Mouse (Mus musculus): ENCODE data around the gene Pard3. TPM values are rescaled to one million over a fixed set of nuclear protein-coding genes. Genes with fewer than 3 reads are reported as not detected.
A peak's percentile ranks its signal among the peaks of the same experiment; 100 is the strongest.

Pard3 gene
- polyA plus RNA-seq, 1 experiment from 2014 or later: 33.8 TPM

- H3K4me2 ChIP-seq: no peak overlapping the region
- H3K9me3 ChIP-seq (ENCODE audit: low read depth, low read length): no peaks in the 10 kb centered on the region
- peaks cover 6% of the 10 kb centered on the region; the same call in 1 of the 2 replicates for H3K4me1 ChIP-seq (ENCODE audit: insufficient read depth)
- H3K27ac ChIP-seq (ENCODE audit: low read depth): no peak overlapping the region
- DNase-seq (no peak), ATAC-seq (ENCODE audit: insufficient read depth) (no peak)
- no peak for TF ChIP-seq CTCF (IDR thresholded peaks at IDR 0.05; ENCODE audit: low read depth)
- H3K27me3 ChIP-seq (ENCODE audit: insufficient read depth, low read length): no peaks in the 10 kb centered on the region
- no peak overlapping the region for H3K4me3 ChIP-seq (ENCODE audit: low read depth, low read length)
- no peak overlapping the region for H3K9ac ChIP-seq
- WGBS: 72% methylated on average over 5 of the region's 5 CpGs
- H3K36me3 ChIP-seq (ENCODE audit: insufficient read depth): no peaks in the 10 kb centered on the region
These were observed 527.0 kb downstream of the Pard3 start for GRCm38 (mm10) chr8:127590674-127591186.

- Histone ChIP-seq H3K4me3 (ENCODE audit: low read depth, low read length) (no peak overlapping the region), H3K9me3 (ENCODE audit: low read depth, low read length) (no peaks in the 10 kb centered on the region), H3K27me3 (ENCODE audit: insufficient read depth, low read length) (no peaks in the 10 kb centered on the region), H3K27ac (ENCODE audit: low read depth) (peak overlapping the region; percentile 20; the same call in 1 of the 2 replicates), H3K9ac (no peak overlapping the region), H3K4me2 (no peak overlapping the region), H3K36me3 (ENCODE audit: insufficient read depth) (no peaks in the 10 kb centered on the region), H3K4me1 (ENCODE audit: insufficient read depth) (0 out of 2 replicates have a peak, but pooled peaks cover 2% of the 10 kb centered on the region)
- ATAC-seq (ENCODE audit: insufficient read depth): no peak
- TF ChIP-seq CTCF (IDR thresholded peaks at IDR 0.05; ENCODE audit: low read depth): no peak
- peak; percentile 37 for DNase-seq
- WGBS: 70% methylated on average over 12 of the region's 12 CpGs
These were observed 529.2 kb downstream of the Pard3 start for GRCm38 (mm10) chr8:127592648-127593574.

GRCm38 (mm10) chr8:127600641-127601040, 536.9 kb downstream of the Pard3 start:
- 78% methylated on average over 2 of the region's 2 CpGs for WGBS
- Histone ChIP-seq H3K36me3 (ENCODE audit: insufficient read depth) (peaks cover 3% of the 10 kb centered on the region; the same call in 1 of the 2 replicates), H3K9ac (no peak overlapping the region), H3K4me1 (ENCODE audit: insufficient read depth) (no peaks in the 10 kb centered on the region), H3K27ac (ENCODE audit: low read depth) (no peak overlapping the region), H3K27me3 (ENCODE audit: insufficient read depth, low read length) (no peaks in the 10 kb centered on the region), H3K4me3 (ENCODE audit: low read depth, low read length) (no peak overlapping the region), H3K4me2 (no peak overlapping the region), H3K9me3 (ENCODE audit: low read depth, low read length) (no peaks in the 10 kb centered on the region)
- DNase-seq (no peak), ATAC-seq (ENCODE audit: insufficient read depth) (no peak)
- TF ChIP-seq CTCF (IDR thresholded peaks at IDR 0.05; ENCODE audit: low read depth): no peak

GRCm38 (mm10) chr8:127603062-127603461, 539.4 kb downstream of the Pard3 start:
- Histone ChIP-seq H3K9ac (no peak overlapping the region), H3K9me3 (ENCODE audit: low read depth, low read length) (no peaks in the 10 kb centered on the region), H3K27me3 (ENCODE audit: insufficient read depth, low read length) (no peaks in the 10 kb centered on the region), H3K4me3 (ENCODE audit: low read depth, low read length) (no peak overlapping the region), H3K27ac (ENCODE audit: low read depth) (no peak overlapping the region), H3K4me2 (no peak overlapping the region), H3K36me3 (ENCODE audit: insufficient read depth) (peaks cover 3% of the 10 kb centered on the region; the same call in 1 of the 2 replicates), H3K4me1 (ENCODE audit: insufficient read depth) (no peaks in the 10 kb centered on the region)
- WGBS: 93% methylated on average over 15 of the region's 15 CpGs
- TF ChIP-seq CTCF (IDR thresholded peaks at IDR 0.05; ENCODE audit: low read depth): no peak
- DNase-seq (no peak), ATAC-seq (ENCODE audit: insufficient read depth) (no peak)

- H3K4me1 ChIP-seq (ENCODE audit: insufficient read depth): no peaks in the 10 kb centered on the region
- no peak overlapping the region for H3K4me2 ChIP-seq
- H3K27ac ChIP-seq (ENCODE audit: low read depth): no peak overlapping the region
- no peak overlapping the region for H3K4me3 ChIP-seq (ENCODE audit: low read depth, low read length)
- H3K27me3 ChIP-seq (ENCODE audit: insufficient read depth, low read length): no peaks in the 10 kb centered on the region
- DNase-seq: no peak
- TF ChIP-seq CTCF (IDR thresholded peaks at IDR 0.05; ENCODE audit: low read depth): no peak
- peaks cover 6% of the 10 kb centered on the region; the same call in 1 of the 2 replicates for H3K36me3 ChIP-seq (ENCODE audit: insufficient read depth)
- no peak for ATAC-seq (ENCODE audit: insufficient read depth)
- H3K9ac ChIP-seq: no peak overlapping the region
- WGBS: 59% methylated on average over 7 of the region's 7 CpGs
- no peaks in the 10 kb centered on the region for H3K9me3 ChIP-seq (ENCODE audit: low read depth, low read length)
These were observed 545.0 kb downstream of the Pard3 start for GRCm38 (mm10) chr8:127608541-127609270.

GRCm38 (mm10) chr8:127609316-127609715, 545.6 kb downstream of the Pard3 start:
- no peaks in the 10 kb centered on the region for H3K4me1 ChIP-seq (ENCODE audit: insufficient read depth)
- H3K36me3 ChIP-seq (ENCODE audit: insufficient read depth): peaks cover 6% of the 10 kb centered on the region; the same call in 1 of the 2 replicates
- no peaks in the 10 kb centered on the region for H3K27me3 ChIP-seq (ENCODE audit: insufficient read depth, low read length)
- no peaks in the 10 kb centered on the region for H3K9me3 ChIP-seq (ENCODE audit: low read depth, low read length)
- no peak for TF ChIP-seq CTCF (IDR thresholded peaks at IDR 0.05; ENCODE audit: low read depth)
- H3K27ac ChIP-seq (ENCODE audit: low read depth): no peak overlapping the region
- ATAC-seq (ENCODE audit: insufficient read depth): no peak
- no peak for DNase-seq
- no peak overlapping the region for H3K9ac ChIP-seq
- H3K4me3 ChIP-seq (ENCODE audit: low read depth, low read length): no peak overlapping the region
- H3K4me2 ChIP-seq: no peak overlapping the region
- WGBS: 78% methylated on average over 10 of the region's 10 CpGs
